In genomic region chr10:118495362-118495761, GRCm38 (mm10) we compare ENCODE assay signal across 23 mouse cellular contexts. TPM values are rescaled to one million over a fixed set of nuclear protein-coding genes. Genes with fewer than 3 reads are reported as not detected.
"Had no signal": no experiment of that assay in that cellular context is flagged by ENCODE, and none has a peak within 500 bp of the region (broad histone marks: within the 10 kb centered on the region; RNA-seq: fewer than 3 reads in every experiment).

No protein-coding gene starts in this region.

- H3K4me1 ChIP-seq: kidney, embryonic 15.5 days; limb, embryonic 15.5 days; megakaryocyte, embryonic 14.5 days; midbrain, embryonic 10.5 days; midbrain, embryonic 13.5 days; neural tube, embryonic 13.5 days had no signal

- H3K4me3 ChIP-seq: kidney, embryonic 15.5 days; limb, embryonic 12.5 days; limb, embryonic 15.5 days; midbrain, embryonic 10.5 days; midbrain, embryonic 13.5 days; myocyte; neural tube, embryonic 13.5 days had no signal

- DNase-seq: kidney, adult 11 months; kidney, adult 8-10 months; kidney, postnatal 25 days; left cerebral cortex, postnatal 4 days; liver, postnatal 0 days; lung, embryonic 14.5 days; thymus, adult 18-20 months; thymus, postnatal 36 days had no signal

- H3K36me3 ChIP-seq: kidney, embryonic 15.5 days; limb, embryonic 12.5 days; limb, embryonic 15.5 days; midbrain, embryonic 10.5 days; midbrain, embryonic 13.5 days; neural tube, embryonic 13.5 days had no signal

- H3K9me3 ChIP-seq: kidney, embryonic 15.5 days; limb, embryonic 12.5 days; limb, embryonic 15.5 days; megakaryocyte, embryonic 14.5 days; midbrain, embryonic 10.5 days; midbrain, embryonic 13.5 days; neural tube, embryonic 13.5 days had no signal

- H3K27me3 ChIP-seq: kidney, embryonic 15.5 days; limb, embryonic 12.5 days; limb, embryonic 15.5 days; midbrain, embryonic 13.5 days; neural tube, embryonic 13.5 days had no signal

- ATAC-seq: liver, postnatal 0 days; lung, postnatal 0 days; midbrain, embryonic 13.5 days; midbrain, embryonic 16.5 days had no signal

- H3K27ac ChIP-seq: kidney, embryonic 15.5 days; limb, embryonic 12.5 days; limb, embryonic 15.5 days; liver, embryonic 14.5 days; midbrain, embryonic 10.5 days; midbrain, embryonic 13.5 days; neural tube, embryonic 13.5 days had no signal

- H3K9ac ChIP-seq: kidney, embryonic 15.5 days; limb, embryonic 12.5 days; limb, embryonic 15.5 days; liver, embryonic 14.5 days; liver, postnatal 0 days; lung, embryonic 14.5 days; midbrain, embryonic 13.5 days; neural tube, embryonic 13.5 days had no signal

- H3K4me2 ChIP-seq: kidney, embryonic 15.5 days; limb, embryonic 12.5 days; limb, embryonic 15.5 days; liver, embryonic 11.5 days; lung, embryonic 14.5 days; midbrain, embryonic 13.5 days; neural tube, embryonic 13.5 days had no signal

RNA-seq across cellular contexts. Expression of gene Ifng, which starts 54.5 kb away (rescaled TPM):
- polyA plus RNA-seq: kidney, embryonic 15.5 days; limb, embryonic 12.5 days; limb, embryonic 15.5 days; liver, embryonic 11.5 days; liver, embryonic 14.5 days; liver, postnatal 0 days; lung, embryonic 14.5 days; midbrain, embryonic 10.5 days; midbrain, embryonic 13.5 days; midbrain, embryonic 16.5 days; myocyte; neural tube, embryonic 13.5 days; small intestine, adult 2 months; stomach, embryonic 16.5 days; testis, adult 2 months had no signal
